Mouse (Mus musculus) testis, adult 2 months (tissue): ENCODE data around the gene Vdac1.

Source experiments
- CTCF ChIP-seq: fragments of 200-500 bp; IDR thresholded peaks from 2 replicates; pipeline ENCODE4 v1.5.1; 2012; ENCODE audit warnings: low read depth, mild to moderate bottlenecking, inconsistent platforms, low read length, moderate library complexity; ENCODE audit not compliant: control insufficient read depth, insufficient read depth, insufficient replicate concordance
- POLR2A ChIP-seq: fragments of 200-500 bp; IDR thresholded peaks from 2 replicates; pipeline ENCODE4 v1.6.1; 2012; ENCODE audit warnings: low read depth, mild to moderate bottlenecking, inconsistent platforms, low read length, moderate library complexity; ENCODE audit not compliant: control insufficient read depth

DNA sequence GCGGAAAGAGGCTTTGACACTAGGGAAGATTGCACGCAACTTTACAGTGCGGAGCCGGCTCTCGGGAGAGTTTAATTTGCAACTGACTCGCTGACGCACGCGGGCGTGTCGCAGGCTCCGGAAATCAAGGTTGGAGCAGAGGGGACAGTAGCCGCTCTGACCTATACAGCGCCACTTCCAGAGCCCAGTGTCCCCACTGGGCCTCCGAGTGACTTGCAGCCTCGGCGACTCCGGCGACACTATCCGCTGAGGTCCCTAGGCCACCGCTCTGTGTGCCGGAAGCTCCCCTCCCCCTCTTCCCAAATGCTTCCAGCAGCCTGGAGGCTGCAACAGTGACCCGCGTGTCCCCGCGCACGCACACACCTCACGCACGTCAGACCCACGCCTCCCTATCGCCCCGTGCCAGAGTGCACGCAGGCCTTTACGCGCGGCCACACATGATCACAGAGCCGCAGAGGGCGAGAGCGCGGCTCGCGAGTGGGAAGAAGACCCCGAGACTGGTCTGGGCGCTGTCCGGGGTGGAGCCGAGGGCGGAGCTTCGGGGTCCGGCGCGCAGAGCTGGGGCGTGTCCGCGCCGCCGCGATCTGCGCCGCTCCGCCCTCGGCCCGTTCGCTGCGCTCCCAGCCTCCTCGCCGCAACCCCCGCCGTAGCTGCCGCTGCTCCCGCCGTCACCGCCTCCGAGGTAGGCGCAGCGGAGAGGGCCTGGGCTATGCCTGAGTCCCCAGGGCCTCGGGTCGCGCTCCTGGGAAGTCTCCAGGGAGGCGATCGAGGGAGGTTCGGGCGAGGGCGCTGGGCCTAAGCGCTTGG lies at the start of gene Vdac1:
- TF ChIP-seq POLR2A (0 out of 2 replicates have a peak, but pooled peaks have one; percentile 32), CTCF (no peak)
